Mouse (Mus musculus) frontal cortex, postnatal 10 days (tissue): ENCODE data around the gene Hspa4.
"Not testable (repeated sequence)": the region's sequence is repeated elsewhere in the genome, so short reads cannot be mapped to it uniquely, and the experiment has no call there.

Experiments used
- DNase-seq, 2 experiments: peaks; one replicate each; pipeline ENCODE4 v3.0.0; 2022; ENCODE audit warnings: low spot score in 2 of 2, mixed read lengths in 1 of 2

Hspa4 gene

GRCm38 (mm10) chr11:53307558-53308065 lies 7.4 kb upstream of the Hspa4 start:
- DNase-seq, result no peak

- no peak for DNase-seq
These were observed 6.7 kb upstream of the Hspa4 start for GRCm38 (mm10) chr11:53306965-53307364.

GRCm38 (mm10) chr11:53304044-53304840 lies 4.0 kb upstream of the Hspa4 start:
- DNase-seq, result no peak

GRCm38 (mm10) chr11:53301167-53301515 lies 884 bp upstream of the Hspa4 start:
- DNase-seq, result no peak

- DNase-seq, result peak; percentile 61 to 64
These were observed 517 bp downstream of the Hspa4 start for GRCm38 (mm10) chr11:53299551-53300329.

GRCm38 (mm10) chr11:53297947-53298860 lies 2.1 kb downstream of the Hspa4 start:
- no peak for DNase-seq

- DNase-seq, result no peak
These were observed 3.4 kb downstream of the Hspa4 start for GRCm38 (mm10) chr11:53296880-53297279.

GRCm38 (mm10) chr11:53294441-53294840 lies 5.8 kb downstream of the Hspa4 start:
- DNase-seq, result no peak

- DNase-seq, result no peak
These were observed 9.4 kb downstream of the Hspa4 start for GRCm38 (mm10) chr11:53290871-53291270.

- DNase-seq, result not testable (repeated sequence)
These were observed 10.1 kb downstream of the Hspa4 start for GRCm38 (mm10) chr11:53290187-53290586.

GRCm38 (mm10) chr11:53285885-53286284 lies 14.4 kb downstream of the Hspa4 start:
- no peak for DNase-seq

- no peak for DNase-seq
These were observed 21.8 kb downstream of the Hspa4 start for GRCm38 (mm10) chr11:53278411-53278810.

- DNase-seq, result no peak
These were observed 24.9 kb downstream of the Hspa4 start for GRCm38 (mm10) chr11:53275358-53275757.

GRCm38 (mm10) chr11:53273313-53273712 lies 26.9 kb downstream of the Hspa4 start:
- no peak for DNase-seq

- no peak for DNase-seq
These were observed 30.7 kb downstream of the Hspa4 start for GRCm38 (mm10) chr11:53269596-53269995.

- no peak for DNase-seq
These were observed 39.7 kb downstream of the Hspa4 start for GRCm38 (mm10) chr11:53260556-53260955.

GRCm38 (mm10) chr11:53260056-53260455 lies 40.2 kb downstream of the Hspa4 start:
- DNase-seq, result no peak

GRCm38 (mm10) chr11:53259047-53259632 lies 41.1 kb downstream of the Hspa4 start:
- no peak for DNase-seq

GRCm38 (mm10) chr11:53256914-53257313 lies 43.3 kb downstream of the Hspa4 start:
- DNase-seq, result no peak

GRCm38 (mm10) chr11:53254926-53255325 lies 45.3 kb downstream of the Hspa4 start:
- peak; percentile 61 to 82 for DNase-seq

- DNase-seq, result no peak
These were observed 45.8 kb downstream of the Hspa4 start for GRCm38 (mm10) chr11:53254428-53254827.
